Mouse (Mus musculus): ENCODE data around the gene Inka2. TPM values are rescaled to one million over a fixed set of nuclear protein-coding genes. Genes with fewer than 3 reads are reported as not detected.

Gene Inka2
- total RNA-seq, 2 experiments from 2014 or later: not detected

Other genes with a start within 250 kb of the Inka2 start
- 23.4 and 30.4 TPM in 2 replicates for gene Ddx20, start 17.0 kb upstream of the Inka2 start, total RNA-seq (2015)
- gene Ddx20, start 17.0 kb upstream of the Inka2 start, total RNA-seq (2017): 51.9 and 57.7 TPM in 2 replicates
- gene Rap1a, start 96.7 kb downstream of the Inka2 start, total RNA-seq (2015): 151 and 181 TPM in 2 replicates
- 128 and 136 TPM in 2 replicates for gene Rap1a, start 96.7 kb downstream of the Inka2 start, total RNA-seq (2017)
- gene Adora3, start 166.3 kb downstream of the Inka2 start, total RNA-seq (2015): 0.81 and 1.4 TPM in 2 replicates
- 0.20 TPM in 1 of 2 replicates, not detected in the other for gene Adora3, start 166.3 kb downstream of the Inka2 start, total RNA-seq (2017)
- gene Tmigd3, start 166.3 kb downstream of the Inka2 start, total RNA-seq (2015): 0.71 and 1.8 TPM in 2 replicates
- gene Tmigd3, start 166.3 kb downstream of the Inka2 start, total RNA-seq (2017): 0.33 and 2.2 TPM in 2 replicates
- 33.1 and 45.9 TPM in 2 replicates for gene I830077J02Rik, start 228.1 kb downstream of the Inka2 start, total RNA-seq (2015)
- 19.2 and 22.3 TPM in 2 replicates for gene I830077J02Rik, start 228.1 kb downstream of the Inka2 start, total RNA-seq (2017)